ENCODE assay signal across 8 mouse cellular contexts in the genomic region with DNA sequence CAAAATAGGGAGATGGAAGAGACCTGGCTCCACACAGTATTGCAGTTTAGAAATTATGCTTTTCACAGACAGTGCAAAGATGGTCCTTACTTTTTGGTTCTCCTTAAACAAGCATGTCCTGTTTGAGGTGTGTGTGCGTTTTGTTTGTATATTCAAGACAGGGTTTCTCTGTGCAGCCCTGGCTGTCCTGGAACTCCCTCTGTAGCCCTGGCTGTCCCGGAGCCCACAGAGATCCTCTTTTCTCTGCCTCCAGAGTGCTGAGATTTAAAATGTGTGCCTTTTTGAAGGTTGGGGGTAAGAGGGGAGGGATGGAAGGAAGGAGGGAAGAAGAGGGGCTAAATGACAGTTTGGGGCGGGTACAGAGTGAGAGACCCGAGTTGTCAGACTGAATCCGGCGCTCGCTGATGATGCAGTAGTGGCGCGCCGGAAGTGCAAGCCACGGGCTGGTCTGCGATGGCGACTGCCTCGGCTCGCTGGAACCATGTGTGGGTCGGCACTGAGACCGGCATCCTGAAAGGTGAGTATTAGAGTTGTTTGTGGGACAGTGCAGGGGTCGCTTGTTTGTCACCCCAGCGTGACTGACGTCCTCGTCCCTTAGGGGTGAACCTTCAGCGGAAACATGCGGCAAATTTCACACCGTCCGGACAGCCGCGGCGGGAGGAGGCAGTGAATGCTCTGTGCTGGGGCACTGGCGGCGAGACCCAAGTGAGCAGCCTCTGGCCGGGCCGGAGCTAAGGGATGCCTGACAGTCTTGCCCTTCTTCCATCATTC. TPM values are rescaled to one million over a fixed set of nuclear protein-coding genes. Genes with fewer than 3 reads are reported as not detected.
A peak's percentile ranks its signal among the peaks of the same experiment; 100 is the strongest.
DNase-seq lines count a peak whose midpoint lies in the region; ATAC-seq and TF ChIP-seq lines count a peak whose summit lies in the region.

A gene (plus strand): TSS at position 439 of the 771 bp plus-strand sequence.

- peaks cover 24% of the 10 kb centered on the region for H3K79me3 ChIP-seq in C2C12 (ENCODE audit: low read depth)

- peak within 1 kb of the TSS; percentile 5; the same call in 1 of the 2 replicates for H3K27ac ChIP-seq in heart, embryonic 11.5 days (ENCODE audit: low read depth, low read length)
- peak within 1 kb of the TSS; percentile 61 for H3K27ac ChIP-seq in kidney, embryonic 16.5 days (ENCODE audit: low read length)

- peak within 1 kb of the TSS; percentile 76 for H3K4me2 ChIP-seq in heart, embryonic 11.5 days
- H3K4me2 ChIP-seq in kidney, embryonic 16.5 days (replicated peaks; ENCODE audit: low read depth, low read length): peak within 1 kb of the TSS; percentile 92

- H3K36me3 ChIP-seq in C2C12 (ENCODE audit: control insufficient read depth, insufficient read depth): peaks cover 35% of the 10 kb centered on the region
- peaks cover 37% of the 10 kb centered on the region for H3K36me3 ChIP-seq in erythroblast, embryonic 14.5 days (ENCODE audit: control insufficient read depth)
- peaks cover 19% of the 10 kb centered on the region for H3K36me3 ChIP-seq in heart, embryonic 11.5 days (ENCODE audit: control insufficient read depth, insufficient read depth, low read length)
- peaks cover 16% of the 10 kb centered on the region for H3K36me3 ChIP-seq in kidney, embryonic 16.5 days (ENCODE audit: insufficient read depth, low read length)

- no peak for TF ChIP-seq CTCF in C2C12 (IDR thresholded peaks at IDR 0.05; ENCODE audit: control insufficient read depth, insufficient read depth, insufficient read length)
- no peak for TF ChIP-seq CTCF in brain, embryonic 14.5 days (IDR thresholded peaks at IDR 0.05; ENCODE audit: borderline replicate concordance, extremely low read depth, insufficient read depth, insufficient read length)

- H3K27me3 ChIP-seq in C2C12 (ENCODE audit: control insufficient read depth, insufficient read depth, insufficient read length): no peaks in the 10 kb centered on the region
- H3K27me3 ChIP-seq in erythroblast, embryonic 14.5 days (ENCODE audit: control insufficient read depth): peaks cover 16% of the 10 kb centered on the region
- no peaks in the 10 kb centered on the region for H3K27me3 ChIP-seq in heart, embryonic 11.5 days (ENCODE audit: control insufficient read depth, insufficient read depth, low read length)
- H3K27me3 ChIP-seq in kidney, embryonic 16.5 days (ENCODE audit: insufficient read depth, low read length): no peaks in the 10 kb centered on the region

- H3K79me2 ChIP-seq in C2C12 (ENCODE audit: control insufficient read depth, insufficient read depth): peaks cover 35% of the 10 kb centered on the region

- peak; percentile 97 for DNase-seq in brain, embryonic 14.5 days (ENCODE audit: low read depth)
- DNase-seq in liver: peak; percentile 87
- peak; percentile 54 to 75 for DNase-seq in monocyte, adult 2 months (ENCODE audit: low read depth in 1 of 2, low spot score in 2 of 2)
- peak; percentile 75 to 90 for DNase-seq in spleen, postnatal 14 days (ENCODE audit: low spot score in 2 of 2)

- WGBS in heart, embryonic 11.5 days (ENCODE audit: insufficient replicate concordance): 0% methylated on average over 32 of the region's 32 CpGs
- under 1% methylated on average over 32 of the region's 32 CpGs for WGBS in kidney, embryonic 16.5 days

- peaks cover 6% of the 10 kb centered on the region for H3K9me3 ChIP-seq in erythroblast, embryonic 14.5 days (ENCODE audit: control insufficient read depth, low read length)
- H3K9me3 ChIP-seq in heart, embryonic 11.5 days (replicated peaks; ENCODE audit: control insufficient read depth, low read length): no peaks in the 10 kb centered on the region
- no peaks in the 10 kb centered on the region for H3K9me3 ChIP-seq in kidney, embryonic 16.5 days (ENCODE audit: low read length)

- peak; percentile 84 for ATAC-seq in heart, embryonic 11.5 days (replicated peaks; ENCODE audit: insufficient number of reproducible peaks, low FRiP score, low TSS enrichment)
- ATAC-seq in kidney, embryonic 16.5 days (ENCODE audit: low FRiP score, low TSS enrichment): peak; percentile 94

- peak; percentile 74; the same call in 1 of the 2 replicates for TF ChIP-seq POLR2A in brain, embryonic 14.5 days (IDR thresholded peaks at IDR 0.05; ENCODE audit: borderline replicate concordance, extremely low read depth, insufficient read depth, insufficient read length, poor library complexity, severe bottlenecking)

- H3ac ChIP-seq in C2C12 (ENCODE audit: control insufficient read depth, insufficient read length, low read depth): peak within 1 kb of the TSS; percentile 65

- peak within 1 kb of the TSS; percentile 70 for H3K9ac ChIP-seq in heart, embryonic 11.5 days (ENCODE audit: low read depth, low read length)
- peak within 1 kb of the TSS; percentile 86 for H3K9ac ChIP-seq in kidney, embryonic 16.5 days (replicated peaks; ENCODE audit: low read length)

- peak within 1 kb of the TSS; percentile 90 for H3K4me3 ChIP-seq in C2C12 (ENCODE audit: insufficient read depth, poor library complexity, severe bottlenecking)
- peak within 1 kb of the TSS; percentile 85 for H3K4me3 ChIP-seq in erythroblast, embryonic 14.5 days (replicated peaks)
- H3K4me3 ChIP-seq in heart, embryonic 11.5 days (ENCODE audit: low read depth, low read length): peak within 1 kb of the TSS; percentile 79
- peak within 1 kb of the TSS; percentile 97 for H3K4me3 ChIP-seq in kidney, embryonic 16.5 days (ENCODE audit: low read length)

- H3K4me1 ChIP-seq in erythroblast, embryonic 14.5 days (ENCODE audit: control insufficient read depth): peaks cover 39% of the 10 kb centered on the region
- H3K4me1 ChIP-seq in heart, embryonic 11.5 days (ENCODE audit: control insufficient read depth, insufficient read depth, low read length): no peaks in the 10 kb centered on the region
- H3K4me1 ChIP-seq in kidney, embryonic 16.5 days (ENCODE audit: insufficient read depth, low read length): peaks cover 16% of the 10 kb centered on the region

TF ChIP-seq in C2C12, 6 proteins besides CTCF, POLR2A, EP300 and RAD21:
- peak; percentile 91 for TF ChIP-seq MAX (IDR thresholded peaks at IDR 0.05)
- no peak for TF ChIP-seq FOSL1 (IDR thresholded peaks at IDR 0.05; ENCODE audit: insufficient read depth, low read length, poor library complexity, severe bottlenecking)

RNA-seq across cellular contexts. Expression of the gene that starts here (rescaled TPM):
- polyA plus RNA-seq in C2C12 (2012; fragmentation: generic; extraction: Trizol): 116 TPM
- polyA plus RNA-seq in brain, embryonic 14.5 days (2012; rRNA removed): 57.3 and 65.8 TPM in 2 replicates
- polyA plus RNA-seq in erythroblast, embryonic 14.5 days (2012): 1.7 and 2.5 TPM in 2 replicates
- 56.4 and 58.8 TPM in 2 replicates for polyA plus RNA-seq in heart, embryonic 11.5 days (2014; fragmentation: Nextera tagmentation; extraction: Ambion mirVana)
- polyA plus RNA-seq in kidney, embryonic 16.5 days (2015; fragmentation: Nextera tagmentation; extraction: Ambion mirVana): 101 and 108 TPM in 2 replicates

Comparison
In these comparisons a context has a peak if more than half of its experiments do, and no peak if none do; other contexts are left out.
1. Peak in every context shown above with its lines: DNase-seq, ATAC-seq, H3K4me3 ChIP-seq and H3K27ac ChIP-seq.
2. RNA of the gene that starts here (polyA plus RNA-seq): 116 TPM in C2C12 (single experiment), 101 to 108 TPM in kidney, embryonic 16.5 days, 56.4 to 58.8 TPM in heart, embryonic 11.5 days and 57.3 to 65.8 TPM in brain, embryonic 14.5 days; 1.7 to 2.5 TPM in erythroblast, embryonic 14.5 days; every median in the first group is over 10 times any median in the second.